Mouse (Mus musculus) lung, postnatal 4 days (tissue): Measurements from ENCODE around the gene Aff4.
A peak's percentile ranks its signal among the peaks of the same experiment; 100 is the strongest.
"Not testable (repeated sequence)": the region's sequence is repeated elsewhere in the genome, so short reads cannot be mapped to it uniquely, and the experiment has no call there.

ENCODE experiments used
- DNase-seq, 2 experiments: peaks; one replicate each; pipeline ENCODE4 v3.0.0; 2021

Aff4 gene

DNA sequence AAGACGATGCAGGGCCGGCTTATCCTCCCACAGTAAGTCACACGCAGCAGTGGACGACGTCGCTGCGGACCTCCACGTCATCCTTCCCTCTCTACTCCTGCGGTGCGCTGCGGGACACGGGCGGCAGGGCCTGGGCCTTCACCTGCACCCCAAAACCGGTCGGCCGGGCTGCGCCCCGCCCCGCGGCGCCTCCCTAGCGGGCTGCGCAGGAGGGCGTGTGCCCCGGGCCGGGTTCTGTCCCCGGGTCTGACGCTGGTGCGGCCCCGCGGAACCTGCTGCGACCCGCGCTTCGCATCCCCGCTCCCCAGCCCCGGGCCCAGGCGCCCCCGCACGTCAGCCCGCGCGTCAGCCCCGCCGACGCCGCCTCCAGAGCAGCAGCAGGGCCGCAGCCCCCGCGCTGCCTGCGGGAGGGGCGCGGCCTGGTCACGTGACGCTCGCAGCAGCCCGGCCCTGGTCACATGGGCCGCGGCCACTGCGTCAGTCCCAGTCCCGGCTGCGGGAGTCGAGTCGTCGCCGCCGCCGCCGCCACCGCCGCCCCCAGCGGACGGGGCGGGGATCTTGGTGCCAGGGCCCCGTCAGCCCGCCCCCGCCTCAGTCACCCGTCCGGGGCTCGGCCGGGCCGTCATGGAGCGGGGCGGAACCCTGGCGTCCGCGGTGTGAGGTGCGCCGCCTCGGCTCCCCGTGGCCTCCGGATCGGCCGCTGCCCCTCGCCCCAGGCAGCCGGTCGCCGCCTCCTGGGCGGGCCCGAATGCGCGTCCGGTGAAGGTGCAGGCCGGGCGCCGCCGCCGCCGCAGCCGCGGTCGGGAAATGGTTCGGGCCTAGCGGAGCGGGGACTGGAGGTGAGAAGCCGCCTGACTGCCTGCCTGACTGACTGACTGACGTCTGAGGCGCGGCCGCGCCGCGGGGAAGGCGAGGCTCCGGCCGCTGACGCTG is at the start of gene Aff4:
Gene Aff4, plus strand, starts transcription at position 543 of the 933 bp plus-strand sequence.
- peak; percentile 91 to 96 for DNase-seq

GRCm38 (mm10) chr11:53301167-53301515 is 49.5 kb upstream of the Aff4 start:
- no peak for DNase-seq

DNA sequence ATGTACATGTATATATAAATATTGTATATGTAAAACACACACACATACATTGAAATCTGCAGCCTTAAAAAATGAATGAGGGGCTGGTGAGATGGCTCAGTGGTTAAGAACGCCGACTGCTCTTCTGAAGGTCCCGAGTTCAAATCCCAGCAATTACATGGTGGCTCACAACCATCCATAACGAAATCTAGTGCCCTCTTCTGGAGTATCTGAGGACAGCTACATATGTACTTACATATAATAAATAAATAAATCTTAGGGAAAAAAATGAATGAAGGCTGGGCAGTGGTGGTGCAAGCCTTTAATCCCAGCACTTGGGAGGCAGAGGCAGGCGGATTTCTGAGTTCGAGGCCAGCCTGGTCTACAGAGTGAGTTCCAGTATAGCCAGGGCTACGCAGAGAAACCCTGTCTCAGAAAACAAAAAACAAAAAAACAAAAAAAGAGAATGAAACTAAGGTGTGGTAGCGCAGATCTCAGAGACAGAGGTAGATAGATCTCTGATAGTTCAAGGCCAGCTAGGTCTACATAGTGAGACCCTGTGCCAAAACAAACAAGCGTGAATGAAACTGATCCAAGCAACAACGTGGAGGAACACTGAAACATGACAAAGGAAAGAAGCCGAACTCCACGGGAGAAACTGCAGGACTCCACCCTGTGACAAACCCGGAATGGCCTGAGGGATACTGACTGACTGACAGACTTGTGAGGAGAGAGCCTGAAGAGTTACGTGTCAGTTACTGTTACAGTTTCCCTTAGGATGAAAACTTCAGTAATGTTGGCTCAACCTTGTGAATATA is 46.4 kb upstream of the Aff4 start:
- no peak for DNase-seq

- peak in 1 of 2 experiments; percentile 45 for DNase-seq
Measured at GRCm38 (mm10) chr11:53306965-53307364, 43.7 kb upstream of the Aff4 start.

DNA sequence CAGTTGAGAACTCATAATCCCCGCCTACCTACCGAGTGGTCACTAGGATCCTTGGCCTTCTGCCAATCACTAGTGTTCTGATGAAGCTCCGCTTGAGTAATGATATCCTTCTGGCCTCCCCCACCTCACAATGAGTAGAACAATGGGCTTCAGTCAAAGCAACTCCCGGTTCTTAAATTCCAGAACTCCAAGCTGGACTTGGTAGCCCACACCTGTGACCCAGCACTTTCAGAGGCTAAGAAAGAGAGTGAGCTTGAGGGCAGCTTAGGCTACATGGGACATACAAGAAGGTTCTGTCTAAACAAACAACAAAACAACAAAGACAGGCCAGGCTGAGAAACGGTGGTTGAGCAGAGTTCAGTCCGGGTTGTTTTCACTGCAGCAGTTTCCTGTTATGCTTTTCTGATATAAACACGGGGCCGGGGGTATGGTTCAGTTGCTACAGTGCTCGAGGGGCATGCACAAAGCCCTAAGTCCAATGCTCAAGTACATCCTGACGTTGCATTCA is 43.0 kb upstream of the Aff4 start:
- peak; percentile 48 to 64 for DNase-seq

- DNase-seq = peak; percentile 35 to 73
Measured at GRCm38 (mm10) chr11:53308251-53308864, 42.3 kb upstream of the Aff4 start.

DNA sequence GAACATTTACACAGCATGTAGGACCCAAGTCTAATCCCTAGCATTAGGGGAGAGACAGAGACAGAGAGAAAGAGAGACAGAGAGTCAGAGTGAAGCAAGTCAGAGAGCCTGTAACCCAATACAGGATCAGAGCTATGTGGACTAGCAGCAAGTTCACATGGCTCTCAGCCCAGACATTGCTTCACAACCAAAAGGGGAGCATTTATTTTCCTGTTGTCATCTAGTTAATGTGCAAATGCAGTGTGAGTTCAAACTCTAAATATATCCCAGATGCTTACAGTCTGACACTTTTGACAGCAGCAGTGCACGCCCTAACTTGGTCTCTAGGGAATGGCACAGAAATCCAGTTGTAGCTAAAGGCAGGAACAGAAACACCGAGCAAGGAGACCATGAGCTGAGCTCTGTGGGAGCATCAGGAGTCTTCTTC is 41.7 kb upstream of the Aff4 start:
- peak; percentile 56 to 73 for DNase-seq

DNA sequence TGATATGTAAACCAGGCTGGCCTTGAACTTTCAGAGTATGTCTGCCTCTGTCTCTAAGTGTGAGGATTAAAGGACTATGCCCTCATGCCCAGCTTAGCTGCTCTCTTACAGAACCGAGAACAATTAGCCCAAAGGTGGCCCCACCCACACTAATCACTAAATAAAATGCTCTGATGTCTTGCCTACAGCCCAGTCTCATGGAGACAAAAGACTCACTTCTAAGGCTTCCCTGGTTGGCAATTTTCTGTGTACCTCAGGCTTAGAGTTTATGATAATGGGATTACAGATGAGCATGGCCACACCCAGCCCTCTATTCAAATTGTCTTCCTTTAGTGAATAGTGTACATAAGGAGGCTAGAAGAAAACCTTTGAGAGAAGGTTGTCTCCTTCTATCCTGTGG is 39.2 kb upstream of the Aff4 start:
- DNase-seq = no peak

DNA sequence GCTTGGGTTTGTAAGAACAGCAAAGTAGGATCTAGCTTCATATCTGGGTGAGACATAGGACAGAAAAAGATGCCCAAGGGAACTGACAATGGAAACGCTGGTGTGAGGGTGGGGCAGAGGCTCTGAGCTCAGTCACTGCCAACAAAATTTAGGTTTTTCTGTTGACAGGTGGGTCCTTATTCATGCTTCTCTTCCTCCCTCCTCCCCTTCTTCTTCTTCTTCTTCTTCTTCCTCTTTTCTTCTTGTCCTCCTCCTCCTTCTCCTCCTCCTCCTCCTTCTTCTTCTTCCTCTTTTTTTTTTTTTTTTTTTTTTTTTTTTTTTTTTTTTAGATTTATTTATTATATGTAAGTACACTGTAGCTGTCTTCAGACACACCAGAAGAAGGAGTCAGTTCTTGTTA is 37.8 kb upstream of the Aff4 start:
- not testable (repeated sequence) for DNase-seq

- peak; percentile 53 to 81 for DNase-seq
Measured at GRCm38 (mm10) chr11:53314770-53315173, 35.9 kb upstream of the Aff4 start.

GRCm38 (mm10) chr11:53316996-53317395 is 33.6 kb upstream of the Aff4 start:
- DNase-seq = no peak

- no peak for DNase-seq
Measured at GRCm38 (mm10) chr11:53318041-53318440, 32.6 kb upstream of the Aff4 start.

- not testable (repeated sequence) for DNase-seq
Measured at GRCm38 (mm10) chr11:53318568-53318967, 32.1 kb upstream of the Aff4 start.

DNA sequence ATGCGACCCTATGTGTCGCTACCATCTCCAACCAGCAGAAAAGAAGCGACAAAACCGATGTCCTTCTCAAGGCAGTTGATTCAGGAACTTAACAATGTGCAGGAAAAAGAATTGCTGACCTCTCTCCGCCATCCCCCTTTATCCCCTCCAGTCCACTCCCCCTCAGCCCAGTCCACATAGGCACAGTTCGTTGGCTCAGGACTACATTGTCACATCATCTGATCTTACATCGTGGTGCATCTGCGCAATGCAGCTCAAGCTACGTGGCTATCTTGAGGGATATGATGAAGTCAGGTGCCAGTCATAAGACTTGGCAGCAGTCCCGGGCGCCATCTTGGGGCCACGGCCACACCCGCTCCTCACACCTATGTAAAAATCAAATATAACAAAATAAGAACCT is 30.8 kb upstream of the Aff4 start:
- not testable (repeated sequence) for DNase-seq

GRCm38 (mm10) chr11:53324512-53324968 is 26.1 kb upstream of the Aff4 start, which contains the start of gene Zcchc10:
Gene Zcchc10 (plus strand): TSS chr11:53324679.
- peak; percentile 90 to 92 for DNase-seq

DNA sequence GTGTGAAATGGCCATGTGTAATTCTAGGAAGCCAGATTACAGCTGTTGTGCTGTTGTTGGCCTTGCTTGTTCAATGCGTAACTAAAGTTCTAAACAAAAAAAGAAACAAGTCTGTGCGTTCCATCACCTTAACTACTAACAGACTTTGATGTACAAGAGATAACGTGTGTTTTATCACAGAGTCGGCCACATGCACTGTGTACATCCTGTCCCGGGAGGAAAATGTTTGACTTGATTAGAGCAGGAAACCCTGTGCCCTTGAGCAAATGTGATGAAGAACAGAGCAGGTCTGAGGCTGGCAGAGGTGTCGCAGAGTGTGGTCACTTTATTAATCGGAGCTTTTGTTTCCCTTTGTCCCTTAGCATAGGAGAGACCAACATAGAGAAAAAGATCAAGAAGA is 20.3 kb upstream of the Aff4 start:
- DNase-seq = no peak

DNA sequence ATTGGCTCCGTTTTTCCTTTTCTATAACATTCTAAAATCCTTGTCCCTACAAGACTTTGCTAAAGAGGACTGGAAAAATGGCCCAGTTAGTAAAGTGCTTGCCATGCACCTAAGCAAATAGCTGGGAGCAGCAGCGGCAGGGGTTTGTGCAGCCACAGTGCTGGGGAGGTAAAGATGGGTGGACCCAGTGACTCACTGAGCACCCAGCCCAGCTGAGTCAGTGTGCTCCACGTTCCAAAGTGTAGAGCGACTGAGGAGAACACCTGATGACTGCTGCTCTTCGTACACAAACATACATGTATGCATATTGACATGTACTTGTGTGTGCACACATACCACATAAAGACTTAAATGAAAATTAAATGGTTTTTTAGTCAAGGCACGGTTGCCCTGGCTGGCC is 19.5 kb upstream of the Aff4 start:
- no peak for DNase-seq

GRCm38 (mm10) chr11:53332076-53332680 is 18.5 kb upstream of the Aff4 start:
- DNase-seq = no peak

DNA sequence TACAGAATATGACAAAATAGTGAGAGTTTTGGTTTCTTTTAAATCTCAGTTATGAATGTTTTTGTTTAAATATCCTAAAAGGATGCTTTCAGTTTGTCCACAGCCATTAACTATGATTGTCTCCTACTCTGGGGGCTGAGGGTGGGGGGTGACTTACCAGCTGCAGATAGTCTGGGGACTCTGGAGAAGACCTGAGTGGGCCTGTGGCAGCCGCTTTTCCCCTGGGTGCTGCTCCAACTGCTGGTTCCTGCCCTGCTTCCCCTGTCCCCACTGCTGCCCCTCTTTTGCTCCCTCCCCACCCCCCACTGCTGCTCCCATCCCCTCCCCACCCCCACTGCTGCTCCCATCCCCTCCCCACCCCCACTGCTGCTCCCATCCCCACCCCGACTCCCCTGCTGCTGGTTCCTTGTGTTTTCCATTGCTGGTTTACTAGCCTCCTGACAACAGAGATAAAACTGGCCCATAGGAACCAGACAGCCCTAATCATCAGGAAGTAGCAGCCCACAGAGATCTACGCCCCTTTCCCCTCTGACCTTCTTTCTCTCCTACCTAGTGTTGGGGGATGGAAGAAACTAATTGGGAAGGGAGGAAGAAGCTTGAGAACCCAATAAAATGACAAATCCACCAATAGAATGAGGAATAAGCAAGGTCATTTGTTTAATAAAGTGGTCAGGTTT is 15.0 kb upstream of the Aff4 start:
- no peak for DNase-seq

DNA sequence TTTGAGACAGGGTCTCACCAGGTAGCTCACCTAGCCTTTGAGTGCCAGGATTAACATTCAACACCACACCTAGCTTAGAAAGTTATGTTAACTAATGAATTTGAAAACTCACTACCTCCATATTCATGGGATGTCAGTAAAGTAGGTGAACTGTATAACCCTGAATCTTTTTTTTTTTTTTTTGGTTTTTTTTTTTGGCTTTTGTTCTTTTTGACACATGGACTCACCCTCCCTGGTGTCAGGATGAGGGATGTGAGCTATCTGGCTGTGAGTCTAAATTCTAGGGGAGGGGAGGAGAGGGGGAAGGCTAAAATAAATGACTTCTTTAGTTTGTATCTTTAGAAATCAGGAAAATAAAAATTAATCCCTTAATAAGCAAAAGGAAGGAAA is 14.5 kb upstream of the Aff4 start:
- no peak for DNase-seq

GRCm38 (mm10) chr11:53336924-53337323 is 13.7 kb upstream of the Aff4 start:
- DNase-seq = no peak

GRCm38 (mm10) chr11:53337684-53338083 is 12.9 kb upstream of the Aff4 start:
- DNase-seq = no peak
